10 mouse cellular contexts compared by ENCODE assay signal in genomic region chr15:89174889-89175339, GRCm38 (mm10). TPM values are rescaled to one million over a fixed set of nuclear protein-coding genes. Genes with fewer than 3 reads are reported as not detected.
DNase-seq lines count a peak whose midpoint lies in the region; ATAC-seq and TF ChIP-seq lines count a peak whose summit lies in the region.
"Had no signal": no experiment of that assay in that cellular context is flagged by ENCODE, and none has a peak within 500 bp of the region (broad histone marks: within the 10 kb centered on the region; RNA-seq: fewer than 3 reads in every experiment).

No protein-coding gene starts in this region.

- H3K36me3 ChIP-seq in heart, embryonic 15.5 days, result no peaks in the 10 kb centered on the region
- H3K36me3 ChIP-seq in testis, adult 2 months (ENCODE audit: control insufficient read depth, insufficient read depth, low read length), result no peaks in the 10 kb centered on the region
- no peaks in the 10 kb centered on the region for H3K36me3 ChIP-seq in limb, embryonic 15.5 days

- no peak for DNase-seq in heart, adult 8-10 months (ENCODE audit: low spot score)
- no peak for DNase-seq in testis, postnatal 14 days (ENCODE audit: low spot score)
- DNase-seq in thymus, postnatal 0 days (ENCODE audit: low spot score), result no peak
- DNase-seq in urinary bladder, postnatal 14 days (ENCODE audit: low spot score), result no peak
- no peak for DNase-seq in urinary bladder, postnatal 25 days (ENCODE audit: low spot score)
- DNase-seq: heart, postnatal 14 days had no signal

- H3K4me2 ChIP-seq in heart, embryonic 15.5 days, result no peak overlapping the region
- H3K4me2 ChIP-seq in limb, embryonic 15.5 days, result no peak overlapping the region

- TF ChIP-seq CTCF in testis, adult 2 months (IDR thresholded peaks at IDR 0.05; ENCODE audit: control insufficient read depth, insufficient read depth, insufficient replicate concordance, low read depth, low read length), result no peak

- ATAC-seq in heart, embryonic 15.5 days (replicated peaks; ENCODE audit: insufficient number of reproducible peaks, insufficient read depth, low FRiP score, low read depth), result no peak
- no peak for ATAC-seq in limb, embryonic 15.5 days (ENCODE audit: insufficient number of reproducible peaks, low FRiP score, low TSS enrichment, low read depth)
- ATAC-seq: CD4-positive, CD25-positive, alpha-beta regulatory T cell, adult 4 months had no signal

- no peaks in the 10 kb centered on the region for H3K27me3 ChIP-seq in heart, embryonic 15.5 days
- H3K27me3 ChIP-seq in testis, adult 2 months (ENCODE audit: control insufficient read depth, insufficient read depth, low read length), result no peaks in the 10 kb centered on the region; the same call in 1 of the 2 replicates
- no peaks in the 10 kb centered on the region for H3K27me3 ChIP-seq in limb, embryonic 15.5 days

- H3K9me3 ChIP-seq in heart, embryonic 15.5 days (replicated peaks), result no peaks in the 10 kb centered on the region
- no peaks in the 10 kb centered on the region for H3K9me3 ChIP-seq in limb, embryonic 15.5 days

- H3K4me1 ChIP-seq in heart, embryonic 15.5 days (replicated peaks), result peaks cover 98% of the 10 kb centered on the region
- peaks cover 57% of the 10 kb centered on the region for H3K4me1 ChIP-seq in testis, adult 2 months (ENCODE audit: control insufficient read depth, insufficient read depth, low read length)
- H3K4me1 ChIP-seq in limb, embryonic 15.5 days, result peaks cover 91% of the 10 kb centered on the region

- H3K4me3 ChIP-seq in heart, embryonic 15.5 days, result no peak overlapping the region
- H3K4me3 ChIP-seq in testis, adult 2 months (ENCODE audit: control insufficient read depth, low read depth, low read length), result peak overlapping the region; percentile 83
- H3K4me3 ChIP-seq in limb, embryonic 15.5 days, result 0 out of 2 replicates have a peak overlapping the region, but pooled peaks have one; percentile 53

- WGBS in heart, embryonic 15.5 days, result 49% methylated on average over 11 of the region's 11 CpGs
- WGBS in limb, embryonic 15.5 days, result 52% methylated on average over 11 of the region's 11 CpGs

- TF ChIP-seq POLR2A in testis, adult 2 months (IDR thresholded peaks at IDR 0.05; ENCODE audit: control insufficient read depth, low read depth, low read length), result no peak

- 0 out of 2 replicates have a peak overlapping the region, but pooled peaks have one; percentile 33 for H3K27ac ChIP-seq in heart, embryonic 15.5 days
- H3K27ac ChIP-seq in testis, adult 2 months (ENCODE audit: control insufficient read depth, insufficient read depth, low read depth, low read length), result no peak overlapping the region
- peak overlapping the region; percentile 68 for H3K27ac ChIP-seq in limb, embryonic 15.5 days

- H3K9ac ChIP-seq in heart, embryonic 15.5 days, result no peak overlapping the region
- no peak overlapping the region for H3K9ac ChIP-seq in limb, embryonic 15.5 days

RNA-seq across cellular contexts. Expression of gene Plxnb2, which starts 5.7 kb away (rescaled TPM):
- 76.5 and 109 TPM in 2 replicates for polyA plus RNA-seq in heart, embryonic 15.5 days (2015; fragmentation: Nextera tagmentation; extraction: Ambion mirVana)
- total RNA-seq in heart, adult 8-10 months (2022), result 100 to 1,000 TPM in 2 of 4 experiments, 10 to 100 TPM in 2; 92.5 to 104 (median 99.6) TPM
- polyA plus RNA-seq in testis, adult 2 months (2012; rRNA removed), result 91.0 and 107 TPM in 2 replicates
- 144 and 149 TPM in 2 replicates for polyA plus RNA-seq in limb, embryonic 15.5 days (2015; fragmentation: Nextera tagmentation; extraction: Ambion mirVana)
- polyA plus RNA-seq in thymus, postnatal 0 days (2015; fragmentation: Nextera tagmentation; extraction: Ambion mirVana), result 19.0 and 19.4 TPM in 2 replicates

RNA-seq across cellular contexts. Expression of gene Dennd6b, which starts 21.4 kb away (rescaled TPM):
- 15.3 and 18.2 TPM in 2 replicates for polyA plus RNA-seq in heart, embryonic 15.5 days (2015; fragmentation: Nextera tagmentation; extraction: Ambion mirVana)
- total RNA-seq in heart, adult 8-10 months (2022), result 10 to 100 TPM in 2 of 4 experiments, 1 to 10 TPM in 2; 8.8 to 12.9 (median 11.0) TPM
- 55.5 and 58.5 TPM in 2 replicates for polyA plus RNA-seq in testis, adult 2 months (2012; rRNA removed)
- 12.4 and 13.0 TPM in 2 replicates for polyA plus RNA-seq in limb, embryonic 15.5 days (2015; fragmentation: Nextera tagmentation; extraction: Ambion mirVana)
- polyA plus RNA-seq in thymus, postnatal 0 days (2015; fragmentation: Nextera tagmentation; extraction: Ambion mirVana), result 13.5 and 14.2 TPM in 2 replicates

RNA-seq across cellular contexts. Expression of gene Mapk11, which starts 25.5 kb away (rescaled TPM):
- 3.1 and 4.1 TPM in 2 replicates for polyA plus RNA-seq in heart, embryonic 15.5 days (2015; fragmentation: Nextera tagmentation; extraction: Ambion mirVana)
- total RNA-seq in heart, adult 8-10 months (2022), result 1 to 10 TPM; 1.1 to 2.8 (median 2.7) TPM
- 2.0 and 2.6 TPM in 2 replicates for polyA plus RNA-seq in testis, adult 2 months (2012; rRNA removed)
- 7.8 and 8.3 TPM in 2 replicates for polyA plus RNA-seq in limb, embryonic 15.5 days (2015; fragmentation: Nextera tagmentation; extraction: Ambion mirVana)
- polyA plus RNA-seq in thymus, postnatal 0 days (2015; fragmentation: Nextera tagmentation; extraction: Ambion mirVana), result 4.9 and 5.6 TPM in 2 replicates

RNA-seq across cellular contexts. Expression of gene Mapk12, which starts 34.4 kb away (rescaled TPM):
- polyA plus RNA-seq in heart, embryonic 15.5 days (2015; fragmentation: Nextera tagmentation; extraction: Ambion mirVana), result 16.0 and 19.1 TPM in 2 replicates
- total RNA-seq in heart, adult 8-10 months (2022), result 10 to 100 TPM; 21.1 to 31.4 (median 28.0) TPM
- 0.79 and 1.0 TPM in 2 replicates for polyA plus RNA-seq in testis, adult 2 months (2012; rRNA removed)
- 7.1 and 15.4 TPM in 2 replicates for polyA plus RNA-seq in limb, embryonic 15.5 days (2015; fragmentation: Nextera tagmentation; extraction: Ambion mirVana)
- 1.2 TPM in 2 replicates for polyA plus RNA-seq in thymus, postnatal 0 days (2015; fragmentation: Nextera tagmentation; extraction: Ambion mirVana)

RNA-seq across cellular contexts. Expression of gene Ppp6r2, which starts 36.4 kb away (rescaled TPM):
- 18.6 and 22.7 TPM in 2 replicates for polyA plus RNA-seq in heart, embryonic 15.5 days (2015; fragmentation: Nextera tagmentation; extraction: Ambion mirVana)
- total RNA-seq in heart, adult 8-10 months (2022), result 10 to 100 TPM; 82.1 to 87.5 (median 84.7) TPM
- polyA plus RNA-seq in testis, adult 2 months (2012; rRNA removed), result 49.8 and 59.3 TPM in 2 replicates
- 24.5 and 25.0 TPM in 2 replicates for polyA plus RNA-seq in limb, embryonic 15.5 days (2015; fragmentation: Nextera tagmentation; extraction: Ambion mirVana)
- polyA plus RNA-seq in thymus, postnatal 0 days (2015; fragmentation: Nextera tagmentation; extraction: Ambion mirVana), result 30.8 and 38.2 TPM in 2 replicates
